Mouse (Mus musculus) left cerebral cortex, postnatal 25 days (tissue): ENCODE results near the gene Nfatc4. TPM values are rescaled to one million over a fixed set of nuclear protein-coding genes. Genes with fewer than 3 reads are reported as not detected.

Experiments used
- DNase-seq, 2 experiments: peaks; one replicate each; pipeline ENCODE4 v3.0.0; 2022; ENCODE audit warnings: low spot score in 2 of 2, mixed read lengths in 1 of 2
- intact Hi-C: fragments of 180-260 bp; cut with DNase I; formaldehyde crosslinking; loops from one replicate; pipeline ENCODE4 v1.15.1; 2025
- total RNA-seq, 2 experiments: library from RNA; stranded (reverse); gene quantifications; 2 replicates each; pipeline ENCODE4 v1.2.3; 2021

The Nfatc4 gene
- total RNA-seq, 2 experiments from 2014 or later: 1.3 to 2.6 TPM

DNA sequence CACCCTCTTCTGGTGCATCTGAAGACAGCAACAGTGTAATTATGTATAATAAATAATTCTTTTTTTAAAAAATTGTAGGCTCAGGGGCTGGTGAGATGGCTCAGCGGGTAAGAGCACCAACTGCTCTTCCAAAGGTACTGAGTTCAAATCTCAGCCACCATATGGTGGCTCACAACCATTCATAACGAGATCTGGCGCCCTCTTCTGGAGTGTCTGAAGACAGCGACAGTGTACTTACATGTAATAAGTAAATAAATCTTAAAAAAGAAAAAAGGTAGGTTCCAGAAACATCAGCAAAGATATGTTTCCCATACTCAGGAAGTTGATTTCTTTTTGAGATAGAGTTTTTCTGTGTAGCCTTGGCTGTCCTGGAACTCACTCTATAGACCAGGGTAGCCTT is 19.9 kb downstream of the Nfatc4 start:
- intact Hi-C loops: no loop called here
- no peak for DNase-seq

DNA sequence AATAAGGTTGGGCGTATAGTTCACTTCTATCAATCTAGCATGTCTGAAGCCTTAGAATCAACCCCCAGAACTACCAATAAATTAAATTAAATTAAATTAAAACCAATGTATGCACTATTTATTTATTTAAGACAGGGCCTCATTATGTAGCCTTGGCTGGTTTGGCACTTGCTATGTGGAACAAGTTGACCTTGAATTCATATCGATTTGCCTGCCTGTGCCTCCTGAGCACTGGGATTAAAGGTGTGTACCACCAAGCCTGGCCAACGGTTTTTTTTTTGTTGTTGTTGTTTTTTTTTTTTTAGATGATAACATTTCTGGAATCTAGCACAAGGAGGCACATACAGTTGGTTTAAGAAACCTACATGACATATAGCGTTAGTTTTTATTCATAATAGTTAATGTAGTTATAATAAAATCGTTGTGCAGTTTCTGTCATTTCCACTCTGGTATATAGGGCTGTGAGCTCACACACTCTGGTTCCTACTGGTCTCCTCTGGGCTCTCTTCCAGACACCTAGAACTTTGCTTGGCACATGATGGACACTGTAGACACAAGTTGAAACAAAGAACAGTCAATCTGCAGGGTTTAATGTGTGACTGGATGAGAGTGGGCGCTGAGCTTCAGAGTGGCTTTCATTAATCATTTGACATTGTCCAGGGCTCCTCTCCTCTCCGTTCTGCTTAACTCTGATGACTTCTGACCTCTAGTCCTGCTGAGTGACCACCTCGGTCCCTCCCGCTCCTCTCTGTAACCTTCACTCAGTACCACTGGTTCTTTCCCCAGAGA is 22.8 kb downstream of the Nfatc4 start:
- intact Hi-C loops: no loop called here
- no peak for DNase-seq

GRCm38 (mm10) chr14:55850885-55851284 is 27.9 kb downstream of the Nfatc4 start:
- intact Hi-C loops: no loop called here
- no peak for DNase-seq

- intact Hi-C loops: no loop called here
- DNase-seq: no peak
Observed at GRCm38 (mm10) chr14:55852646-55853551, 30.0 kb downstream of the Nfatc4 start.

- intact Hi-C loops: no loop called here
- DNase-seq: peak in 1 of 2 experiments; percentile 20
Observed at GRCm38 (mm10) chr14:55853621-55854285, 30.8 kb downstream of the Nfatc4 start, which contains the start of gene Nynrin. Nynrin (plus strand) TSS chr14:55854010.

DNA sequence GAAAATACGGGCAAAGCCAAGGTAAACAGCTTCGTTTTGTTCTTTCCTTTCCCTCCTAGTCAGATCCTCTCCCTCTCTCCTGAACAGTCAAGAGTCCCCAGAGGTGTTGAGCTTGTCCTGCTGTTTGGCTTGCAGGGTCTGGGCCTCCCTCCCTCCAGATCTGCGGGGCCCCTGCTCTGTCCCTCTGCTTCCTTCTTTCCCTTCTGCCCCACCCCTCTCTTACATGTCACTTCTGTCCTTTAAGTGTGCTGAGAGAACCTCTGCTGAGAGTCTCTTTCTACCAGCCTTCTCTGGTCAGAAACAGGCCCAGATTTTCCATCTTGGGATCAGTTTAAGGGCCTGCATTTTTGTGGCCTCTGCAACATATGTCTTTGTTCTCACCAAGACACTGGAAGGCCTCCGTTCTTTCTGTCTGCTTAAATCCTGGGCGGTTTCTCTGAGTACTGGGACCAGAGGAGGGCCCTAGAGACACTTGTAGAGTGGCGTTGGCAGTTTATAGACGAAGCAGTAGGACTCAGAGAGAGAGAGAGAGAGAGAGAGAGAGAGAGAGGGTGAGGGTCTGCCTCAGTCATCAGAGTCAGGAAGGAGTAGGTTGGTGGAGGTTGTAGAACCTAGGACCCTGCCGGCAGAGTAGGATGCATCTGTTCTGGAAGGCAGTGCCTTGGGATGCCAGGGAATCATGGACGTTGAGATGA is 31.6 kb downstream of the Nfatc4 start:
- intact Hi-C loops: no loop called here
- no peak for DNase-seq

DNA sequence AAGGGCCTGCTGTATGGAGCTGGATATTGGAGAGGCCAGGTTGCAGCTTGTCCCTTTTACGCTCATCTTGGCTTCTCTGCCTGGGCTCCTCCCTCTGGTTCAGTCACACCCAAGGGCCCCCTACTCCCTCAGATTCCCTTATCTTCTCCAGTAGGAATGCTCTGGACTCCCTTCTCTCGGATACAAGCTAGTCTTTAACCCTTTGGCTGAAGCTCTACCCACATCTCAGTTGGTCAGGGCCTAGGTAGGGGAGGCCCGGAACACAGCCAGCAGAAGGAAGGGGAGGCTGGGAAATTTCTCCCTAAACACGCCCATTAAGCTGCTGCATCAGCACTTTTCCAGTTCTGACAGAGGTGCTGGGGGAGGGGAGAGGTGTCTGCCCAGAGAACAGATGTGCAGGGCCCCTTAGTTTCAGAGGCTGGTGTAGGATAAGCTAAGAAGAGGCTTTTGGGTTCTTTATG is 32.2 kb downstream of the Nfatc4 start:
- no peak for DNase-seq
- intact Hi-C loops: no loop called here

DNA sequence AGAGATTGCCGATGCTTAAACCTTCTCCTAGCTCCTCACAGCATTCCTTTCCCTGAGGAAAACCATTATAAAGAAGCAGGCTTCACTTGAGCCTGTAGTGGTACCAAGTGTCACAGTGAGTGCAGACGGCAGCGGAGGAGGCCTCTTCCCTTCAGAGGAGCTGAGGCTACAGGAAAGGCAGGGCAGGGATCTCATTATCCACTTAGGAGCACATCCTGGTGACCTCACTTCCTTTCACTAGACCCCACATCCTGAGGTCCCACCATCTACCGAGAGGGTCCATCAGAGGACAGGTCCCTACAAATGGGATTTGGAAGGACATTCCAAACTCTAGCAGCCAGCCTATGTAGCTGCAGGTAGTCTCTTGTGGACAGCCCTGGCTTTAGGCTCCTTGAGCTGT is 34.6 kb downstream of the Nfatc4 start:
- intact Hi-C loops: no loop called here
- DNase-seq: no peak

GRCm38 (mm10) chr14:55862186-55862585 is 39.2 kb downstream of the Nfatc4 start:
- intact Hi-C loops: loop anchor here (2.0 kb wide), 1 partner anchor 39 kb away; the partner anchor contains the start of gene Nfatc4
- no peak for DNase-seq

GRCm38 (mm10) chr14:55862970-55863369 is 40.0 kb downstream of the Nfatc4 start:
- DNase-seq: no peak
- intact Hi-C loops: loop anchor here (2.0 kb wide), 1 partner anchor 40 kb away; the partner anchor contains the start of gene Nfatc4

DNA sequence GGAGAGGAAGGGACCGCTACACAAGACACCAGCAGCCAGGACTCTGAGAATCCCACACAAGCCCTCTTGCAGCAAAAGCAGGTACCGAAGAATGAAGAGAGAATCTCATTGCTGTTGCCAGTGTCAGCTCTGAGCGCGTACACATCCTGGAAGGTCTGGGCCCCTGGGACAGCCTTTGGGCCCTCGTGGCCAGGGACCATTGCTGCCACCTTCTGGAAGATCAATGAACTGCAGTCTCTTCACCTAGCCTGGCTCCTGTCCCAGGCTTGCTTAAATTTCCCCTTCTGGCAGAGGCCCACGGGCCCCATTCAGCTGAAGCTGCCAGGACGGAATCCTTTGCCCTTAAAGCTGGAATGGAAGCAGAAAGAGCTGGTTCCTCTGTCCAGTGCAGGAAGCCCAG is 40.8 kb downstream of the Nfatc4 start:
- intact Hi-C loops: loop anchor here (2.0 kb wide), 2 partner anchors 41 to 83 kb away; partner anchors contain the start of gene Nfatc4
- peak; percentile 54 to 66 for DNase-seq

DNA sequence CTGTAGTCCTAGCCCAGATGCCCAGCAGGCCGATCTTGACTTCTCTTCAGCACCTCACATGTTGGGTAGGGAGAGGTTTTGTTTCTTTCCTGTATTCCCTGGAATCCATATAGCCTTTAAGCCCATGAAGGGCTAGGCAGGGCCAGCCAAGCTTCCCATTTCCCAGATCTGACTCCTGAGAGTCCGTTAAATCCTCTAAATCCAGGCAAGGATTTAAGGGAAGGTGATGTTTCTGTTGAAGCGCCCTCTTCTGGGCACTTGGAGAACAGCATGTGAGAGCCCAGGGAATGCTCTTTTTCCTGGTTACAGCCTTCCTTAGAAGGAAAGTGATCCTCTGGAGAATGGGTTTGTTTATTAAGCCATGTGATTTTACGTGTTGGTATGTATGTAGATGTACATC is 44.0 kb downstream of the Nfatc4 start:
- DNase-seq: peak; percentile 53 to 60
- intact Hi-C loops: no loop called here

DNA sequence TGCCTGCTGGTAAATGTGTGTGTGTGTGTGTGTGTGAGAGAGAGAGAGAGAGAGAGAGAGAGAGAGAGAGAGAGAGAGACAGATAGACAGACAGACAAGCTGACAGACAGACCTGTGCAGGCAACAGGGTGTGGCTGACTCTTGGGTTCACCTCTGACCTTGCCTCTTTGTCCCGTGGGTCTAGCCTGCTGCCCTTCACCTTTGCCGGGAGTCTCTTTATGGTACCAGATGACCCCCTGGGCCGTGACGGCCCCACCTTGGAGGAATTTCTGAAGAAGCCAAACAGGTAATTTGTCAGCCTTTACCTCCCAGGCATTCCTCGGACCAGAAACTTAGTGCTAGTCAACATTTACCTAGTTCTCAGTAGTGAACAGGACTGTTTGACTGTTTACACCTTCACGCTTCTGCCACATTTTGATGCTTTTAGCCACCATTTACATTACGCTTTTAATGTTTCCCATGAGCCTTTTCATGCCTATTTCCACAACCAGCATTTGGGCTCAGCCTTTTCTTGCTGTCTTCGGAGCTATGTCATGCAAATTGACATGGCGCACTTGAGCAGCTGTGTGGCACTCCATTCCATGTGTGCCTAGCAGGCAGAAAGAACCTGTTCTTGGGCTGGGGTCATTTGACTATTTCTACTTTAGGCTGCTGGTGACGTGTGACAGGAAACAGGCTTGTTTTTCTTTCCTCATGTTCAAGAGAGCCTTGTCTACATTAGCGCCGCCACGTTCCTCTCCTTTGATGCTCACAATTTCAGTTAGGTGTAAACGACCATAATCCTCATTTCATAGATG is 45.5 kb downstream of the Nfatc4 start:
- DNase-seq: no peak
- intact Hi-C loops: no loop called here

- DNase-seq: no peak
- intact Hi-C loops: no loop called here
Observed at GRCm38 (mm10) chr14:55869538-55869937, 46.6 kb downstream of the Nfatc4 start.

DNA sequence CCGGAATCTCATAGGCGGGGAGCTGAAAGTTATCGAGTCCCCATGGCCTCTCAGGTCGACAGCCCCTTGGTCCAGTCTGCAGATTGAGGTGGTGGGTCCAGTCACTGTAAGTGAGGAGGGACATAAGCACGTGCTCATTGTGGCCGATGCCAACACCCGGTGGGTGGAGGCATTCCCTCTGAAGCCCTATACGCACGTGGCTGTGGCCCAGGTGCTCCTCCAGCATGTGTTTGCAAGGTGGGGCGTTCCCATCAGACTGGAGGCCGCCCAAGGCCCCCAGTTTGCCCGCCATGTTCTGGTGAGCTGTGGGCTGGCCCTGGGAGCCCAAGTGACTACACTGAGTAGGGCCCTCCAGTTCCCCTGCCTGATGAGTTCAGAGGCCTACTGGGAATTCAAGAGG is 49.1 kb downstream of the Nfatc4 start:
- intact Hi-C loops: no loop called here
- no peak for DNase-seq

- no peak for DNase-seq
- intact Hi-C loops: no loop called here
Observed at GRCm38 (mm10) chr14:55872551-55872950, 49.6 kb downstream of the Nfatc4 start.

DNA sequence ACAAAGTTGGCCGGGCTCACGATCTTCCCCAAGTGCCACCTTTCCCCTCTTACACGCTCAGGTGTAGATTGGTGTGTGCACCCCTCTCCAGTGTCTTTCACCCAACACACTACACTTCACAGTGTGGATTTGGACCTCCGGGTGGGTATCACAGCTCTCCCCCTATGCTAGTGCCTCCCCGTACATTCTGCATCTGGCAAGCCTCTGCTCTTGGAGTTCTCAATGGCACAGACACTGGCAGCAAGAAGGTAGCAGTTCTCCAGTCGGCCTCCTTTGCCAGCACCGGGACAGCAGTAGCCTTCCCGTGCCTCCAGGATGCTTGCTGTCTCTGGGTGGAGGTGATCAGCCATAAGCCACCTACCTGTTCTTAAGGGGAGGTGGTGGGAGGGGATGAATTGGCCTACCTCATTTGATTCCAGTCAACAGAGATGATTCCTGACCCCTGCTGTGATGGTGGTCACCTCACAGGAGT is 50.3 kb downstream of the Nfatc4 start:
- intact Hi-C loops: no loop called here
- no peak for DNase-seq
